Mouse (Mus musculus): ENCODE measurements around the gene Igf1r.

DNA sequence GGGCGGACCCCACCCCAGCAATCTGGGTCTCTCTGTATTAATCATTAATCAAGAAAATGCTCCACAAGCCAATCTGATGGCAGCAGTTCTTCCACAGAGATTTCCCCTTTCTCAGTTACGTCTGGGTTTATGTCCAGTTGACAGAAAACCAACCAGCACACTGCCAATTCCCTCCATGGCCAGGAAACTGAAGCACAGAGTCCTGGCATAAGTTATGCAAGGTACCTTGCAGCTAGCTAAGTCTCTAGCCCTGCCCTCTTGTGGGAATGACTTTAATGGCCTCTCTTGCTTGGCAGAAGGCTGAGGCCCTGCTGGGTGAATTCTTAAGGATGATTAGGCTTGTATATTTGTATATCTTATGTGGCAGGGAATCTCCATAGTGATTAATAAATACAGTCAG lies 67.9 kb downstream of the Igf1r start:
- TF ChIP-seq USF1 (IDR thresholded peaks at IDR 0.05; ENCODE audit: low read depth): no peak
- TF ChIP-seq CTCF (IDR thresholded peaks at IDR 0.05; ENCODE audit: control insufficient read depth, insufficient read depth, insufficient read length): no peak
- no peak for TF ChIP-seq MYOD1 (IDR thresholded peaks at IDR 0.05; ENCODE audit: control insufficient read depth, insufficient read length, low read depth)
- no peak for TF ChIP-seq MYOG (IDR thresholded peaks at IDR 0.05; ENCODE audit: control insufficient read depth, extremely low read depth, insufficient read length)
- TF ChIP-seq MAX (IDR thresholded peaks at IDR 0.05): no peak
- no peak for TF ChIP-seq CEBPB (IDR thresholded peaks at IDR 0.05; ENCODE audit: low read depth)
